Mouse (Mus musculus) cortical plate, adult 2 months (tissue): ENCODE results near the gene Wbp1.

Experiments used
- CTCF ChIP-seq: fragments of 200-500 bp; IDR thresholded peaks from 2 replicates; pipeline ENCODE4 v1.5.1; 2011; ENCODE audit warnings: mild to moderate bottlenecking, control low read depth, low read length; ENCODE audit not compliant: insufficient read depth; ENCODE audit errors: extremely low read depth
- POLR2A ChIP-seq: fragments of 200-500 bp; IDR thresholded peaks from 2 replicates; pipeline ENCODE4 v1.6.1; 2011; ENCODE audit warnings: mild to moderate bottlenecking, low read length, control low read depth; ENCODE audit not compliant: insufficient read depth; ENCODE audit errors: extremely low read depth

DNA sequence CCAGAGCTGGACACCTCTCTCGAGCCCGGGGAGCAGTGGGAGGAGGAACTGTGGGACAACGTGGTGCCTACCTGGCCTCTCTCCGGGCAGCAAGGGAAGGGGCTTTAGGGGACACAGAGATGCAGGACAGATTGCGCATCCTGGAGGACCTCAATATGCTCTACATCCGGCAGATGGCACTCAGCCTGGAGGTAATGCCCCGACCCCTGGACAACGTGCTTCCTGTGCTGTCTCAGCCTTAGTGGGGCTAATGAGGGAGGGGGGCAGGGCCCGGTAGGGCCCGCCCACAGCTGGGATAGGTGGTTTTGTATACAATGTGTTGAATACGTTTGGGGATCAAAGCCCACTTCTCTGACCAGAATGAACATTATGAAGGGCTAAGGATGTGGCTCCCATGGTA is 16.7 kb upstream of the Wbp1 start:
- TF ChIP-seq POLR2A (no peak), CTCF (no peak)
